Mouse (Mus musculus): ENCODE measurements around the gene Arhgef2. TPM values are rescaled to one million over a fixed set of nuclear protein-coding genes. Genes with fewer than 3 reads are reported as not detected.
"Not testable (repeated sequence)": the region's sequence is repeated elsewhere in the genome, so short reads cannot be mapped to it uniquely, and the experiment has no call there.

Arhgef2 gene
- 137 and 145 TPM in 2 replicates for polyA plus RNA-seq (2014; fragmentation: Nextera tagmentation; extraction: Ambion mirVana)

DNA sequence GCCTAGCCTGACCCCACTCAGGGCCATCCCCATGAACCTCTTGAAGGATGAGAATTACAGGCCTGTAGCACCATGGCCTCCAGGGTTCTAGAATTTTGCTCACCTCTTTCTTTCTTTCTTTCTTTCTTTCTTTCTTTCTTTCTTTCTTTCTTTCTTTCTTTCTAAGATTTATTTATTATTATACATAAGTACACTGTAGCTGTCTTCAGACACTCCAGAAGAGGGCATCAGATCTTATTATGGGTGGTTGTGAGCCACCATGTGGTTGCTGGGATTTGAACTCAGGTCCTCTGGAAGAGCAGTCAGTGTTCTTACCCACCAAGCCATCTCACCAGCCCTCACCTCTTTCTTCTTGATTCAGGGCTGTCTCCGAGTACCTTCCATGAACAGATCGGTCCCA is at the start of gene Arhgef2:
Gene Arhgef2, plus strand, starts transcription at position 301 of the 400 bp plus-strand sequence.
- H3K36me3 ChIP-seq (ENCODE audit: control insufficient read depth, insufficient read depth, low read length); H3K4me2 ChIP-seq (ENCODE audit: low read depth, low read length); ATAC-seq (ENCODE audit: low read depth); H3K9me3 ChIP-seq (ENCODE audit: control insufficient read depth, low read length); H3K27ac ChIP-seq (ENCODE audit: low read depth, low read length); H3K4me3 ChIP-seq (ENCODE audit: low read depth, low read length); H3K9ac ChIP-seq (replicated peaks; ENCODE audit: low read depth, low read length); H3K4me1 ChIP-seq (ENCODE audit: control insufficient read depth, insufficient read depth, low read length); H3K27me3 ChIP-seq (ENCODE audit: control insufficient read depth, insufficient read depth, low read length): not testable (repeated sequence)
- WGBS, result 94% methylated on average over 2 of the region's 2 CpGs

DNA sequence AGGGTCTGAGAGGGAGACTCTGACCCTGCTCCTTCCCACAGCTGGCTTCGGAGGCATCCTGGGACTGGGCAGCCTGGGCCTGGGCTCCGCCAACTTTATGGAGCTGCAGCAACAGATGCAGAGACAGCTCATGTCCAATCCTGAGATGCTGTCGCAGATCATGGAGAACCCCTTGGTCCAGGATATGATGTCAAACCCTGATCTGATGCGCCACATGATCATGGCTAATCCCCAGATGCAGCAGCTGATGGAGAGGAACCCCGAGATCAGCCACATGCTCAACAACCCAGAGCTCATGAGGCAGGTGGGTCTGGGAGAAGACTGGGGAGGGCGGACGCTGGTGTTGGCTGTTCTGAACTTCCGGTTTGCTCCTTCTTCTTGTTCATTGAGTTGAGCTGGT is 49.1 kb upstream of the Arhgef2 start:
- 97% methylated on average over 8 of the region's 8 CpGs for WGBS
- H3K36me3 ChIP-seq (ENCODE audit: control insufficient read depth, insufficient read depth, low read length), result peaks cover 28% of the 10 kb centered on the region
- peaks cover 19% of the 10 kb centered on the region for H3K4me1 ChIP-seq (ENCODE audit: control insufficient read depth, insufficient read depth, low read length)
- H3K4me3 ChIP-seq (ENCODE audit: low read depth, low read length), result no peak overlapping the region
- H3K9me3 ChIP-seq (ENCODE audit: control insufficient read depth, low read length), result no peaks in the 10 kb centered on the region
- H3K27me3 ChIP-seq (ENCODE audit: control insufficient read depth, insufficient read depth, low read length), result no peaks in the 10 kb centered on the region
- no peak overlapping the region for H3K27ac ChIP-seq (ENCODE audit: low read depth, low read length)
- no peak overlapping the region for H3K4me2 ChIP-seq (ENCODE audit: low read depth, low read length)
- ATAC-seq (ENCODE audit: low read depth), result no peak
- H3K9ac ChIP-seq (replicated peaks; ENCODE audit: low read depth, low read length), result no peak overlapping the region

DNA sequence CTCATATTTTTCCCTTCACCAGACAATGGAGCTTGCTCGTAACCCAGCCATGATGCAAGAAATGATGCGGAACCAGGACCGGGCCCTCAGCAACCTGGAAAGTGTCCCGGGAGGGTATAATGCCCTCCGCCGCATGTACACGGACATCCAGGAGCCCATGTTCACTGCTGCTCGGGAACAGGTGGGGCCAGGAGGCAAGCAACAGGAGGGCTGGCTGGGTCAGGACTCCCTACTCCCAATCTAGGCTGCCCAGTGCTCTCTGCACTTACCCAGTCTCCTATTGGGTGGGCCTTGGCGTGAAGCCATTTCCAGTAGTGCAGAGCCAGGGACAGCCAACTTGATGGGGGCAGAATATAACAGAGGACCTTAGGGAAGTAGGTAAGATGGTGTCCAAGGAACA is 46.2 kb upstream of the Arhgef2 start:
- Histone ChIP-seq H3K4me1 (ENCODE audit: control insufficient read depth, insufficient read depth, low read length) (peaks cover 9% of the 10 kb centered on the region), H3K9ac (replicated peaks; ENCODE audit: low read depth, low read length) (no peak overlapping the region), H3K27ac (ENCODE audit: low read depth, low read length) (no peak overlapping the region), H3K27me3 (ENCODE audit: control insufficient read depth, insufficient read depth, low read length) (no peaks in the 10 kb centered on the region), H3K4me3 (ENCODE audit: low read depth, low read length) (no peak overlapping the region), H3K36me3 (ENCODE audit: control insufficient read depth, insufficient read depth, low read length) (peaks cover 48% of the 10 kb centered on the region), H3K9me3 (ENCODE audit: control insufficient read depth, low read length) (no peaks in the 10 kb centered on the region), H3K4me2 (ENCODE audit: low read depth, low read length) (no peak overlapping the region)
- no peak for ATAC-seq (ENCODE audit: low read depth)
- WGBS, result 92% methylated on average over 9 of the region's 9 CpGs

DNA sequence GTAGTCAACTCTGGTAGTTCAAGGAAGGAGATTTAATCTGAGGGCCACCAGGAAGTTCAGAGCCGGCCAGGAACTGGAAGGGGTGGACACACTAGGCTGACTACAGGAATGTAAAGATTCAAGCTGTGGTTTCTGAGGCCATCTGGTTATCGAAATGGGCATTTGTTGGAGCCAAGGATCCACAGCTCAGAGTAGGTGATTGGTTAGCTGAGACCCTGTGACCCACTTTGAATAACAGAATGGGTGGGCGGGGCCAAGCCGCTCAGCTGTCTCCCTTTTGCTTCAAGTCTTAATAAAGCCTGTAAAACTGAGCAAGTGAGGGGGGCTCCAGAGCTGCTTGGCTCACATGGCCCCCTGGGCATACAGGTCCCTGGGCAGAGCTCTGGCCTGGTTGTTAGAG is 43.8 kb upstream of the Arhgef2 start:
- Histone ChIP-seq H3K27ac (ENCODE audit: low read depth, low read length) (no peak overlapping the region), H3K27me3 (ENCODE audit: control insufficient read depth, insufficient read depth, low read length) (no peaks in the 10 kb centered on the region), H3K9ac (replicated peaks; ENCODE audit: low read depth, low read length) (no peak overlapping the region), H3K4me2 (ENCODE audit: low read depth, low read length) (no peak overlapping the region), H3K4me1 (ENCODE audit: control insufficient read depth, insufficient read depth, low read length) (no peaks in the 10 kb centered on the region), H3K4me3 (ENCODE audit: low read depth, low read length) (no peak overlapping the region), H3K36me3 (ENCODE audit: control insufficient read depth, insufficient read depth, low read length) (peaks cover 63% of the 10 kb centered on the region), H3K9me3 (ENCODE audit: control insufficient read depth, low read length) (no peaks in the 10 kb centered on the region)
- 64% methylated on average over 4 of the region's 4 CpGs for WGBS
- no peak for ATAC-seq (ENCODE audit: low read depth)

DNA sequence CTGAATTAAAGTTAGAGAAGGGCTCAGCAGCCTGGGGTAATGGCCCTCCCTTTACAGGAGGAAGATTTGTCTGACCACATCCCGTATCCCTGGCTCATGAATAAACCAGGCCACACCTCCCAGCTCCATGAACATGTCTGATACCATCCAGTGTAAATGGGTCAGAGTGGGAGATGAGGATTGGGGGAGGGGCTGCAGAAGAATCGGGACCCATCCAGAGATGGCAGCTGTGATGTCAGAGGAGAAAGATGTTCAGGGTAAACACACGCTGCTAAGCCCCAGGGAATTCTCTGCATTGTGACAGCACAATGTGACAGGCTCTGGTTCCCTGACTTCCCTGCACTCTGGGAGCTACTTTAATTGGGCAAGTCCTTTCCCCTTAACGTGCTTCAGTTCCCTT is 42.3 kb upstream of the Arhgef2 start:
- H3K27ac ChIP-seq (ENCODE audit: low read depth, low read length), result no peak overlapping the region
- ATAC-seq (ENCODE audit: low read depth), result no peak
- WGBS, result 54% methylated on average over 4 of the region's 4 CpGs

DNA sequence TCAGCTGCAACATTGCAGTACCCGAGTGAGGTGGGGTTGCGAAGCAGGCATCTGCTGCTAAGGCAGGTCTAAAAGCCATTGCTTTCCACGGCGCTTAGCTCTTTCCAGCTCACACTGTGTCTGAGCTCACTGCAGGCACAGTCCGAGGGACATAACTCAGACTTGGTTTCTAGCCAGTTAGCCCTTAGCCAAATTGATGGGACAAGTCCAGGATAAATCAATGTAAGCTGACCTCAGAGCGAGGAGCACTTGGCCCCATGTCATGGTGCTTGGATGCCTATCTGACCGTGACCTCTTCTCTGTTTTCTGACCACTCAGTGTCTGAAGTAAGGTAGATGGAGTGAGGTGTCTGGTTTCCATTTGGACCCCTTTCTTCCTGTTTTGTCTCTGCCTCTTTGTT is 41.8 kb upstream of the Arhgef2 start:
- Histone ChIP-seq H3K4me2 (ENCODE audit: low read depth, low read length) (no peak overlapping the region), H3K27ac (ENCODE audit: low read depth, low read length) (no peak overlapping the region), H3K9me3 (ENCODE audit: control insufficient read depth, low read length) (no peaks in the 10 kb centered on the region), H3K9ac (replicated peaks; ENCODE audit: low read depth, low read length) (no peak overlapping the region), H3K36me3 (ENCODE audit: control insufficient read depth, insufficient read depth, low read length) (peaks cover 69% of the 10 kb centered on the region), H3K4me1 (ENCODE audit: control insufficient read depth, insufficient read depth, low read length) (no peaks in the 10 kb centered on the region), H3K4me3 (ENCODE audit: low read depth, low read length) (no peak overlapping the region), H3K27me3 (ENCODE audit: control insufficient read depth, insufficient read depth, low read length) (no peaks in the 10 kb centered on the region)
- no peak for ATAC-seq (ENCODE audit: low read depth)
- WGBS, result 87% methylated on average over 7 of the region's 7 CpGs

More for the DNA sequence above, 42.3 kb upstream of the Arhgef2 start:
- H3K27me3 ChIP-seq (ENCODE audit: control insufficient read depth, insufficient read depth, low read length), result no peaks in the 10 kb centered on the region
- no peak overlapping the region for H3K4me3 ChIP-seq (ENCODE audit: low read depth, low read length)
- no peak overlapping the region for H3K4me2 ChIP-seq (ENCODE audit: low read depth, low read length)
- no peak overlapping the region for H3K9ac ChIP-seq (replicated peaks; ENCODE audit: low read depth, low read length)
- no peaks in the 10 kb centered on the region for H3K9me3 ChIP-seq (ENCODE audit: control insufficient read depth, low read length)
- H3K36me3 ChIP-seq (ENCODE audit: control insufficient read depth, insufficient read depth, low read length), result peaks cover 66% of the 10 kb centered on the region
- H3K4me1 ChIP-seq (ENCODE audit: control insufficient read depth, insufficient read depth, low read length), result no peaks in the 10 kb centered on the region

DNA sequence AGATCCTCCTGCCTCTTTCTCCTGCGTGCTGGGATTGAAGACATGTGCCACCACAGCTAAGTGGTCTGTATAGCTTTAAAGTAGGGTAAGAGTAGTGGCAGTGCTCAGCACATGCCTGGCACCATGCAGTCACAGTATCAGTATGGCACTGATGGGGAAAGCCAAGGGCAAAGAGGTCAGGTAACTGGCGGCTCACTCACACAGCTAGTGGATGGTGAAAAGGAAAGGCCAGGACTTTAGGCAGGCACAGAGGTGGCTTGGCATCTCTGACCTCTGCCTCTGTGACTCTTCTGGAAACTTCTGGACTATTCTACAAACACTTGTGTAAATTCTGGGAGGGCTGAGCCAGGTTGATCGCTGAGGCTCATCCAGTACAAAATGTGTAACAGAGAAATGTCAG is 39.6 kb upstream of the Arhgef2 start:
- no peaks in the 10 kb centered on the region for H3K27me3 ChIP-seq (ENCODE audit: control insufficient read depth, insufficient read depth, low read length)
- 94% methylated on average over 3 of the region's 3 CpGs for WGBS
- peaks cover 65% of the 10 kb centered on the region for H3K36me3 ChIP-seq (ENCODE audit: control insufficient read depth, insufficient read depth, low read length)
- H3K27ac ChIP-seq (ENCODE audit: low read depth, low read length), result no peak overlapping the region
- no peak overlapping the region for H3K4me3 ChIP-seq (ENCODE audit: low read depth, low read length)
- no peak overlapping the region for H3K9ac ChIP-seq (replicated peaks; ENCODE audit: low read depth, low read length)
- no peaks in the 10 kb centered on the region for H3K4me1 ChIP-seq (ENCODE audit: control insufficient read depth, insufficient read depth, low read length)
- H3K4me2 ChIP-seq (ENCODE audit: low read depth, low read length), result no peak overlapping the region
- ATAC-seq (ENCODE audit: low read depth), result no peak
- H3K9me3 ChIP-seq (ENCODE audit: control insufficient read depth, low read length), result no peaks in the 10 kb centered on the region

DNA sequence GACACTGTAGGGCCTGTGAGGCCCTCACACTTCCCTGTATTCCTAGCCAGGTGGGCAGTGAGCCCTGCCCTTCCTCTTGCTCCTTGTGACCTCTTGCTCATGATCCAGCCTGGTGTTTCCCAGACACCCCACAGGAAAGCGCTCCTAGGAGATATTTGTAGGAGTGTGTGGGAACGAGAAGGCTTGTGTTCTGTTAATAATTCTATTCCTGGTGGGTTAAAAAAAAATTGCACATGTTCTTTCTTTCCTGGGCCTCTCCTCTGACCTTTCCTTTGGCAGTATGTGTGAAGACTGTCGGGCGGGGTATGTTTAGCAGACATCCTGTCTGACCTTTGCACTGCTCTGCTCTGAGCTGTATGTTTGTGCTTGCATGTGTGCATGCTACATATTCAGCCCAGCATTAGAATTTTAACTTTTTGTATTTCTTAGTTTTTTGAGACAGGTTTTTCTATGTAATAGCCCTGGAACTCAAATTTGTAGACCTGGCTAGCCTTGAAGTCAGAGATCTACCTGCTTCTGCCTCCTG is 39.2 kb upstream of the Arhgef2 start:
- ATAC-seq (ENCODE audit: low read depth), result no peak
- Histone ChIP-seq H3K27me3 (ENCODE audit: control insufficient read depth, insufficient read depth, low read length) (no peaks in the 10 kb centered on the region), H3K9me3 (ENCODE audit: control insufficient read depth, low read length) (no peaks in the 10 kb centered on the region), H3K4me3 (ENCODE audit: low read depth, low read length) (no peak overlapping the region), H3K9ac (replicated peaks; ENCODE audit: low read depth, low read length) (no peak overlapping the region), H3K4me1 (ENCODE audit: control insufficient read depth, insufficient read depth, low read length) (no peaks in the 10 kb centered on the region), H3K27ac (ENCODE audit: low read depth, low read length) (no peak overlapping the region), H3K36me3 (ENCODE audit: control insufficient read depth, insufficient read depth, low read length) (peaks cover 65% of the 10 kb centered on the region), H3K4me2 (ENCODE audit: low read depth, low read length) (no peak overlapping the region)
- 91% methylated on average over 4 of the region's 4 CpGs for WGBS

DNA sequence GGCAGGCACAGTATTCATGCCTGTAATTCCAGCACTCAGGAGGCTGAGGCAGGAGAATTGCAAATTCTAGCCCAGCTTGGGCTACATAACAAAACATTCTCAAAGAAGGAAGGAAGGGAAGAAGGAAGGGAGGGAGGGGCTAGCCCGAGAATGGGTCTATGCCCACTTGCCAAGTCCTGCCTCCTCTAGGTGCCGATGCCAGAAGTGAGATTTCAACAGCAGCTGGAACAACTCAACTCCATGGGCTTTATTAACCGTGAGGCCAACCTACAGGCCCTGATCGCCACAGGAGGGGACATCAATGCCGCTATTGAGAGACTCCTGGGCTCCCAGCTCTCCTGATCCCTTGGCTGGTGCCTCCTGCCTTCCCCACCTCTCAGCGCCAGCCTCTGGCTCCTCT is 37.9 kb upstream of the Arhgef2 start:
- Histone ChIP-seq H3K27ac (ENCODE audit: low read depth, low read length) (no peak overlapping the region), H3K9me3 (ENCODE audit: control insufficient read depth, low read length) (no peaks in the 10 kb centered on the region), H3K36me3 (ENCODE audit: control insufficient read depth, insufficient read depth, low read length) (peaks cover 61% of the 10 kb centered on the region), H3K4me2 (ENCODE audit: low read depth, low read length) (no peak overlapping the region), H3K9ac (replicated peaks; ENCODE audit: low read depth, low read length) (no peak overlapping the region), H3K4me3 (ENCODE audit: low read depth, low read length) (no peak overlapping the region), H3K4me1 (ENCODE audit: control insufficient read depth, insufficient read depth, low read length) (no peaks in the 10 kb centered on the region), H3K27me3 (ENCODE audit: control insufficient read depth, insufficient read depth, low read length) (no peaks in the 10 kb centered on the region)
- WGBS, result 98% methylated on average over 6 of the region's 6 CpGs
- ATAC-seq (ENCODE audit: low read depth), result no peak
